26 mouse cellular contexts compared by ENCODE assay signal in the genomic region with DNA sequence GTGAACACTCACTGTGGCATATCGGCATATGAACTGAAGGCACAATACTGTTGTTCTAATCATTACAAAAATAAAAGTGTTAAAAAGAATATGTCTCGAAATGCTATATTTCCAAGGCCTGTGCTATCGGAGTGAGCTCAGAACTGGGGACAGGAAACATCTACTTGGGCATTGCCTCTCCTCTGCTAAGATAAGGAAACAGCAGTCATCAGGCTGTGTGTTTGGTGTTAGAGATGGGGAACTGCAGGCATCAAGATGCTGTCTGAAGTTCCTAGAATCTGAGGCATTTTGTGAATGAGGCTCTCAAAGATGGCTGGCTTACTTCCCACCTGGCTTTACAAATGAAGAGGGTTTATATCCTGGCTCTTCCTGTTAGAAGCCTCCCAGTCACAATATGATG.
"Had no signal": no experiment of that assay in that cellular context is flagged by ENCODE, and none has a peak within 500 bp of the region (broad histone marks: within the 10 kb centered on the region; RNA-seq: fewer than 3 reads in every experiment).

No protein-coding gene starts in this region.

- H3K9me3 ChIP-seq: heart, embryonic 13.5 days; heart, embryonic 15.5 days; hindbrain, embryonic 10.5 days; hindbrain, embryonic 12.5 days; intestine, embryonic 15.5 days; limb, embryonic 13.5 days; limb, embryonic 15.5 days; liver, embryonic 12.5 days had no signal

- H3K4me1 ChIP-seq: heart, embryonic 13.5 days; heart, embryonic 15.5 days; hindbrain, embryonic 10.5 days; hindbrain, embryonic 12.5 days; intestine, embryonic 15.5 days; limb, embryonic 13.5 days; limb, embryonic 15.5 days; liver, embryonic 12.5 days had no signal

- H3K27me3 ChIP-seq: heart, embryonic 13.5 days; heart, embryonic 15.5 days; hindbrain, embryonic 12.5 days; intestine, embryonic 15.5 days; limb, embryonic 13.5 days; limb, embryonic 15.5 days; liver, embryonic 12.5 days had no signal

- H3K9ac ChIP-seq: heart, embryonic 13.5 days; heart, embryonic 15.5 days; hindbrain, embryonic 12.5 days; hindbrain, embryonic 14.5 days; intestine, embryonic 15.5 days; limb, embryonic 13.5 days; limb, embryonic 15.5 days; liver, embryonic 12.5 days had no signal

- DNase-seq: gastrocnemius, postnatal 14 days; gastrocnemius, postnatal 36 days; heart, adult 11 months; heart, adult 2 months; heart, postnatal 14 days; heart, postnatal 36 days; kidney, adult 18-20 months; kidney, adult 8-10 months; kidney, postnatal 10 days; kidney, postnatal 25 days; kidney, postnatal 4 days; left cerebral cortex, postnatal 4 days had no signal

- ATAC-seq: hindbrain, embryonic 16.5 days; inflammation-experienced regulatory T-cells, adult 6 months; intestine, embryonic 15.5 days; intestine, postnatal 0 days; liver, embryonic 12.5 days had no signal

- H3K4me2 ChIP-seq: heart, embryonic 11.5 days; heart, embryonic 13.5 days; heart, embryonic 15.5 days; hindbrain, embryonic 12.5 days; hindbrain, embryonic 14.5 days; intestine, embryonic 15.5 days; limb, embryonic 13.5 days; limb, embryonic 15.5 days; liver, embryonic 12.5 days had no signal

- H3K4me3 ChIP-seq: heart, adult 2 months; heart, embryonic 13.5 days; heart, embryonic 15.5 days; hindbrain, embryonic 10.5 days; hindbrain, embryonic 12.5 days; intestine, embryonic 15.5 days; layer of hippocampus, adult 2 months; limb, embryonic 13.5 days; limb, embryonic 15.5 days; liver, embryonic 12.5 days had no signal

- H3K27ac ChIP-seq: heart, adult 2 months; heart, embryonic 13.5 days; heart, embryonic 15.5 days; hindbrain, embryonic 10.5 days; hindbrain, embryonic 12.5 days; hindbrain, embryonic 14.5 days; intestine, embryonic 15.5 days; layer of hippocampus, adult 2 months; limb, embryonic 13.5 days; limb, embryonic 15.5 days; liver, embryonic 12.5 days had no signal

- H3K36me3 ChIP-seq: heart, embryonic 13.5 days; heart, embryonic 15.5 days; hindbrain, embryonic 10.5 days; hindbrain, embryonic 12.5 days; intestine, embryonic 15.5 days; limb, embryonic 13.5 days; limb, embryonic 15.5 days; liver, embryonic 12.5 days had no signal
